Mouse (Mus musculus): ENCODE measurements at regions not wholly inside any gene's neighbourhood (a gene's known extent, or its start where the extent isn't known, plus 50 kb on each side); places are given as distances from the start of the nearest gene placed in this dataset.

DNA sequence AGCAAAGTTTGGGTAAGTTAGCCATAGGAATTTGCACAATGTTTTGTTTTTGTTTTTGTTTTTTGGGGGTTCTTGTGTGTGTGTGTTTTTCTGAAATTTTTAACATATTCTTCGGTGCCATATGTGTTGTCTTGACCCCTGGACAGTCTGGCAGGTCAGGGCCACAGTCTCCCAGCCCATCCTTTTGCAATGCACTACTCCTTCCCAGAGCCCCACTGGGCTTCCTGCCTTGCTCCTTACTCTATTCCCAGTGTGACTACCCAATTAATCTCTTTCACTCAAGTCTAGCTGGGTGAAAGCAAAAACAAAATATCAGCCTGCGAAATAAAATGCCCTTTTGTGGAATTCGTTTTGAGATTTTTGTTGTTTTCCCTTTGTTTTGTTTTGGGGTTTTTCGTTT, 154.6 kb upstream of the Nabp1 start:
- no peak overlapping the region for H3K4me2 ChIP-seq (replicated peaks; ENCODE audit: low read depth, low read length)
- H3K9ac ChIP-seq (ENCODE audit: low read depth, low read length): no peak overlapping the region
- H3K4me3 ChIP-seq (ENCODE audit: low read length): no peak overlapping the region
- no peak overlapping the region for H3K27ac ChIP-seq (ENCODE audit: low read depth, low read length)
- no peak for ATAC-seq (ENCODE audit: low FRiP score, low TSS enrichment)
- no peaks in the 10 kb centered on the region for H3K9me3 ChIP-seq (ENCODE audit: control insufficient read depth, low read length)
- no peaks in the 10 kb centered on the region for H3K4me1 ChIP-seq (ENCODE audit: control insufficient read depth, insufficient read depth, low read length)
- no peaks in the 10 kb centered on the region for H3K27me3 ChIP-seq (ENCODE audit: control insufficient read depth, insufficient read depth, low read length)
- H3K36me3 ChIP-seq (ENCODE audit: control insufficient read depth, insufficient read depth, low read length): no peaks in the 10 kb centered on the region
- 78% methylated on average over 4 of the region's 4 CpGs for WGBS

GRCm38 (mm10) chr1:51629848-51630247, 151.6 kb upstream of the Nabp1 start:
- ATAC-seq (ENCODE audit: low FRiP score, low TSS enrichment): no peak
- whole genome bisulfite sequencing: 57% methylated on average over 1 of the region's 1 CpGs
- Histone ChIP-seq H3K27me3 (ENCODE audit: control insufficient read depth, insufficient read depth, low read length) (no peaks in the 10 kb centered on the region), H3K4me3 (ENCODE audit: low read length) (no peak overlapping the region), H3K4me2 (replicated peaks; ENCODE audit: low read depth, low read length) (no peak overlapping the region), H3K9me3 (ENCODE audit: control insufficient read depth, low read length) (no peaks in the 10 kb centered on the region), H3K27ac (ENCODE audit: low read depth, low read length) (no peak overlapping the region), H3K36me3 (ENCODE audit: control insufficient read depth, insufficient read depth, low read length) (no peaks in the 10 kb centered on the region), H3K4me1 (ENCODE audit: control insufficient read depth, insufficient read depth, low read length) (no peaks in the 10 kb centered on the region), H3K9ac (ENCODE audit: low read depth, low read length) (no peak overlapping the region)

GRCm38 (mm10) chr1:51628137-51628793, 150.0 kb upstream of the Nabp1 start:
- H3K27ac ChIP-seq (ENCODE audit: low read depth, low read length): no peak overlapping the region
- no peak overlapping the region for H3K4me2 ChIP-seq (replicated peaks; ENCODE audit: low read depth, low read length)
- H3K4me1 ChIP-seq (ENCODE audit: control insufficient read depth, insufficient read depth, low read length): no peaks in the 10 kb centered on the region
- 43% methylated on average over 5 of the region's 5 CpGs for WGBS
- H3K27me3 ChIP-seq (ENCODE audit: control insufficient read depth, insufficient read depth, low read length): no peaks in the 10 kb centered on the region
- H3K36me3 ChIP-seq (ENCODE audit: control insufficient read depth, insufficient read depth, low read length): no peaks in the 10 kb centered on the region
- no peaks in the 10 kb centered on the region for H3K9me3 ChIP-seq (ENCODE audit: control insufficient read depth, low read length)
- no peak overlapping the region for H3K9ac ChIP-seq (ENCODE audit: low read depth, low read length)
- no peak overlapping the region for H3K4me3 ChIP-seq (ENCODE audit: low read length)
- no peak for ATAC-seq (ENCODE audit: low FRiP score, low TSS enrichment)

DNA sequence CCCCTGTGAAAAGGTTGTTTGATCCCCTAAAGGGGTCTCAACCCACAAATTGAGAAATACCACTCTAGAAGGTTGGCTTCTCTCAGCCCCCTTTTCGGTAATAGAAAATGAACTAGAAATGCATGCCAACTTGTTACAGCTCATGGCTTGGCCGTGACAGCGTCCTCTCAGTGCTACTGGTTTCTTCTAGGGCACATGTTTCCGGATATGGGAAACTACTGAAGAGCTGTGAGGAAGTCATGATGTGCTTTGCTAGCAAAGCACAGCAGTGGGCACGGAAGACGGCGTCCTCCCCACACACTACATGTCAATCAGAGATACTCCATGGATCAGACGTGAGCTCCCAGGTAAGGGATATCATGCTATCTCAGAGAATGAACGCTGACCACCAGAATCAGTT, 148.1 kb upstream of the Nabp1 start:
- Histone ChIP-seq H3K4me2 (replicated peaks; ENCODE audit: low read depth, low read length) (no peak overlapping the region), H3K9me3 (ENCODE audit: control insufficient read depth, low read length) (no peaks in the 10 kb centered on the region)
- 87% methylated on average over 9 of the region's 9 CpGs for whole genome bisulfite sequencing

GRCm38 (mm10) chr1:51625079-51625478, 146.9 kb upstream of the Nabp1 start:
- Histone ChIP-seq H3K4me2 (replicated peaks; ENCODE audit: low read depth, low read length) (no peak overlapping the region), H3K27ac (ENCODE audit: low read depth, low read length) (no peak overlapping the region), H3K9me3 (ENCODE audit: control insufficient read depth, low read length) (no peaks in the 10 kb centered on the region), H3K9ac (ENCODE audit: low read depth, low read length) (no peak overlapping the region), H3K4me1 (ENCODE audit: control insufficient read depth, insufficient read depth, low read length) (no peaks in the 10 kb centered on the region), H3K4me3 (ENCODE audit: low read length) (no peak overlapping the region), H3K27me3 (ENCODE audit: control insufficient read depth, insufficient read depth, low read length) (no peaks in the 10 kb centered on the region), H3K36me3 (ENCODE audit: control insufficient read depth, insufficient read depth, low read length) (no peaks in the 10 kb centered on the region)
- 86% methylated on average over 7 of the region's 7 CpGs for WGBS
- ATAC-seq (ENCODE audit: low FRiP score, low TSS enrichment): no peak

More for the DNA sequence above, 148.1 kb upstream of the Nabp1 start:
- Histone ChIP-seq H3K4me3 (ENCODE audit: low read length) (no peak overlapping the region), H3K27me3 (ENCODE audit: control insufficient read depth, insufficient read depth, low read length) (no peaks in the 10 kb centered on the region), H3K4me1 (ENCODE audit: control insufficient read depth, insufficient read depth, low read length) (no peaks in the 10 kb centered on the region), H3K36me3 (ENCODE audit: control insufficient read depth, insufficient read depth, low read length) (no peaks in the 10 kb centered on the region), H3K9ac (ENCODE audit: low read depth, low read length) (no peak overlapping the region), H3K27ac (ENCODE audit: low read depth, low read length) (no peak overlapping the region)
- ATAC-seq (ENCODE audit: low FRiP score, low TSS enrichment): no peak

- Histone ChIP-seq H3K36me3 (ENCODE audit: control insufficient read depth, insufficient read depth, low read length) (no peaks in the 10 kb centered on the region), H3K27me3 (ENCODE audit: control insufficient read depth, insufficient read depth, low read length) (no peaks in the 10 kb centered on the region), H3K27ac (ENCODE audit: low read depth, low read length) (no peak overlapping the region), H3K4me1 (ENCODE audit: control insufficient read depth, insufficient read depth, low read length) (no peaks in the 10 kb centered on the region), H3K4me2 (replicated peaks; ENCODE audit: low read depth, low read length) (no peak overlapping the region), H3K9me3 (ENCODE audit: control insufficient read depth, low read length) (no peaks in the 10 kb centered on the region), H3K4me3 (ENCODE audit: low read length) (no peak overlapping the region), H3K9ac (ENCODE audit: low read depth, low read length) (no peak overlapping the region)
- ATAC-seq (ENCODE audit: low FRiP score, low TSS enrichment): no peak
- WGBS: 76% methylated on average over 2 of the region's 2 CpGs
Measured at GRCm38 (mm10) chr1:51624551-51624950, 146.3 kb upstream of the Nabp1 start.

DNA sequence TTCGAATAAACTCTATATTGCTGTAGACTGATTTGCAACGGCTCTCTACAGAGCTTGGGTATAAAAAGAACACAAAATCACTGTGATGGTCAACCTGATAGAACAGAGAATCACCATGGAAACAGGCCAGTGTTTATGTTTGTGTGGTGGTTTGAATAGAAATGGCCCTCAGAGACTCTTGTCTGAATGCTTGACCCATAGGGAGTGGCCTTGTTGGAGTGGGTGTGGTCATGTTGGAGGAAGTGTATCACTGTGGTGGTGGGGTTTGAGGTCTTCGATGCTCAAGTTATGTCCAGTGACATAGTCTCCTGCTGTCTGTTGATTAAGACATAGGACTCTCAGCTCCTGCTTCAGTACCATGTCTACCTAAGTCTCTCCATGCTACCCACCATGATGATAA, 144.8 kb upstream of the Nabp1 start:
- Histone ChIP-seq H3K9me3 (ENCODE audit: control insufficient read depth, low read length) (no peaks in the 10 kb centered on the region), H3K27me3 (ENCODE audit: control insufficient read depth, insufficient read depth, low read length) (no peaks in the 10 kb centered on the region), H3K27ac (ENCODE audit: low read depth, low read length) (no peak overlapping the region), H3K4me2 (replicated peaks; ENCODE audit: low read depth, low read length) (no peak overlapping the region), H3K4me3 (ENCODE audit: low read length) (no peak overlapping the region), H3K36me3 (ENCODE audit: control insufficient read depth, insufficient read depth, low read length) (no peaks in the 10 kb centered on the region), H3K9ac (ENCODE audit: low read depth, low read length) (no peak overlapping the region), H3K4me1 (ENCODE audit: control insufficient read depth, insufficient read depth, low read length) (no peaks in the 10 kb centered on the region)
- ATAC-seq (ENCODE audit: low FRiP score, low TSS enrichment): no peak
- WGBS: 81% methylated on average over 3 of the region's 3 CpGs

DNA sequence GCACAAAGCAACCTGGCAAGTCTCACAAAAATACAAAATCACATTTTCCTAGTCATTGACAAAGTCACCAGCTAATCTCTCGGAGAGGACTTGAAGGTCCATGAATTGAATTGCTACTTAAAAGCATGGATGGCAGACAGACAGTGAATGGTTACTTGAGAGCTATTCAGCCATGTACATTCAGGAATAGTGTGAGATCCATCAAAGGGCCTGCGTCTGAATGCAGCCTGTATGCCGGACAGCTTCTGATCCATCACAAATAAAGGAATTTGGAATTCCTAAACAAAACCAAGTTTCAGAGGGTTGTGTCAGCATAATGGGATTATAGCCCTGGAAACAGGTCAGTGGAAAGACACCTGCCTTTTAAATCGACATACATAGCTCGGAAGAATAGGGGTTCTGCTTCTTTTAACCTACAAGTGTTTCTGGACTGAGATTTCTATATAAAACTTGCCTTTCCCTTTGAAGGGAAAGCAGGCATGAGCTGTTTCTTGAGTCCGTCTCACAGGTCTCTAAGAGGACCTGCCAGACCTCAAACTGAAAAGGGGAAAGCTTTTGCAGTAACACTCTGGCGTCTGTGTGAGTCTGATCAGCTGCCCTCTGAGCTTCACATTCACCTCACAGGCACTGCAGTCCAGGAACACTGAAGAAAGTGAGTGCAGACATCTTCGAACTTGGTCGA, 144.1 kb upstream of the Nabp1 start:
- H3K9ac ChIP-seq (ENCODE audit: low read depth, low read length): no peak overlapping the region
- H3K4me3 ChIP-seq (ENCODE audit: low read length): no peak overlapping the region
- 83% methylated on average over 9 of the region's 9 CpGs for WGBS
- no peak overlapping the region for H3K4me2 ChIP-seq (replicated peaks; ENCODE audit: low read depth, low read length)
- H3K27ac ChIP-seq (ENCODE audit: low read depth, low read length): no peak overlapping the region
- H3K27me3 ChIP-seq (ENCODE audit: control insufficient read depth, insufficient read depth, low read length): no peaks in the 10 kb centered on the region
- no peaks in the 10 kb centered on the region for H3K36me3 ChIP-seq (ENCODE audit: control insufficient read depth, insufficient read depth, low read length)
- H3K9me3 ChIP-seq (ENCODE audit: control insufficient read depth, low read length): no peaks in the 10 kb centered on the region
- ATAC-seq (ENCODE audit: low FRiP score, low TSS enrichment): no peak
- no peaks in the 10 kb centered on the region for H3K4me1 ChIP-seq (ENCODE audit: control insufficient read depth, insufficient read depth, low read length)

DNA sequence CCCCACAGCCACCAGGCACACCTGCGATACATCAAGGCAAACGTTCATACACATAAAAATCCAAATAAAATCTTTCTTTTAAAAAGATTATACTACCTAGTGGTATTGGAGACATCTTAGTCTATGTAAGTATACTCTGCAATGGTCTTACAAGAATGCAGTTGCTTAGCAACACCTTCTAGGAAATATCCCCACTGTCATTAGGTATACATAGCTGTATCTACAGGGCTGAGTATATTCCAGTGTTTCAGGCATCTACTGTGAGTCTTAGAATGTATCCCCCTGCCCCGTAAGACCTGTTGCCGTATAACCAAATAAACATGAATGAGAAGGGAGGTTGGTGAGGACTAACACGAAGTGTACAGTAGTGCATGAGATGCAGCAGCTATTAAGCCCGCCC, 142.8 kb upstream of the Nabp1 start:
- Histone ChIP-seq H3K4me2 (replicated peaks; ENCODE audit: low read depth, low read length) (no peak overlapping the region), H3K36me3 (ENCODE audit: control insufficient read depth, insufficient read depth, low read length) (no peaks in the 10 kb centered on the region), H3K27me3 (ENCODE audit: control insufficient read depth, insufficient read depth, low read length) (no peaks in the 10 kb centered on the region), H3K27ac (ENCODE audit: low read depth, low read length) (no peak overlapping the region), H3K4me1 (ENCODE audit: control insufficient read depth, insufficient read depth, low read length) (no peaks in the 10 kb centered on the region), H3K4me3 (ENCODE audit: low read length) (no peak overlapping the region), H3K9ac (ENCODE audit: low read depth, low read length) (no peak overlapping the region), H3K9me3 (ENCODE audit: control insufficient read depth, low read length) (no peaks in the 10 kb centered on the region)
- no peak for ATAC-seq (ENCODE audit: low FRiP score, low TSS enrichment)
- WGBS: 91% methylated on average over 6 of the region's 6 CpGs

All from kidney, embryonic 14.5 days (tissue).